Comparison of ENCODE assay signal across 12 mouse cellular contexts in the genomic region with DNA sequence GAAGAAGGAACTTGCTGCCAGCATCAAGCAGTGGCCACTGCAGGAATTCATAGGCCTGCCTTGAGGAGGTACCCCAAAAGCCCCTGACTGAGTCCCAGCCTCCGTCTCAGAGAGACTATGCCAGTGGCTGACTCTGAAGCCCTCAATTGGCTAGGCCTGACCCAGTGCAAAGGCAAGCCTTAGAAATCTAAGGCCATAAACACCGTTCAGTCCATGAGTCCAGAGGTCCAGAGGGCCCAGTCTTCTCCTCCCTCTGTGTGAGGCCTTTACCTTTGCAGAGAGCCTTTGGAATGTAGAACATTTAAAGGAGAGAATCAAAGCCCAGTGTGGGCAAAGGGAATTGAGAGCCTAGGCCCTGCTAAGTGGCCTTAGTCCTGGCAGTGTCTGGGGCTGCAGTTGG.
DNase-seq lines count a peak whose midpoint lies in the region; ATAC-seq lines count a peak whose summit lies in the region.
"Had no signal": no experiment of that assay in that cellular context is flagged by ENCODE, and none has a peak within 500 bp of the region (broad histone marks: within the 10 kb centered on the region; RNA-seq: fewer than 3 reads in every experiment).

No protein-coding gene starts in this region.

- no peaks in the 10 kb centered on the region for H3K36me3 ChIP-seq in embryonic facial prominence, embryonic 12.5 days
- H3K36me3 ChIP-seq in embryonic facial prominence, embryonic 15.5 days: no peaks in the 10 kb centered on the region
- no peaks in the 10 kb centered on the region for H3K36me3 ChIP-seq in limb, embryonic 13.5 days
- H3K36me3 ChIP-seq: forebrain, embryonic 12.5 days; neural tube, embryonic 13.5 days had no signal

- no peak overlapping the region for H3K4me3 ChIP-seq in embryonic facial prominence, embryonic 12.5 days
- no peak overlapping the region for H3K4me3 ChIP-seq in embryonic facial prominence, embryonic 15.5 days (replicated peaks)
- no peak overlapping the region for H3K4me3 ChIP-seq in limb, embryonic 13.5 days
- H3K4me3 ChIP-seq: forebrain, embryonic 12.5 days; neural tube, embryonic 13.5 days had no signal

- no peak overlapping the region for H3K4me2 ChIP-seq in embryonic facial prominence, embryonic 12.5 days (replicated peaks)
- no peak overlapping the region for H3K4me2 ChIP-seq in embryonic facial prominence, embryonic 15.5 days (replicated peaks)
- H3K4me2 ChIP-seq in limb, embryonic 13.5 days (replicated peaks): no peak overlapping the region
- H3K4me2 ChIP-seq: forebrain, embryonic 12.5 days; neural tube, embryonic 13.5 days had no signal

- DNase-seq in kidney, adult 18-20 months: peak; percentile 35
- no peak for DNase-seq in kidney, postnatal 25 days
- no peak for DNase-seq in left cerebral cortex, adult 8-10 months (ENCODE audit: low spot score in 2 of 2)
- no peak for DNase-seq in right cerebral cortex, adult 18-20 months
- no peak for DNase-seq in cerebellum, adult 8-10 months
- DNase-seq: right cerebral cortex, postnatal 14 days; thymus, postnatal 14 days had no signal

- WGBS in embryonic facial prominence, embryonic 12.5 days: 89% methylated on average over 2 of the region's 2 CpGs
- 80% methylated on average over 2 of the region's 2 CpGs for WGBS in embryonic facial prominence, embryonic 15.5 days
- 70% methylated on average over 2 of the region's 2 CpGs for WGBS in limb, embryonic 13.5 days

- no peak for ATAC-seq in embryonic facial prominence, embryonic 12.5 days (ENCODE audit: insufficient number of reproducible peaks, insufficient read depth, low FRiP score, low TSS enrichment)
- no peak for ATAC-seq in embryonic facial prominence, embryonic 15.5 days (ENCODE audit: insufficient number of reproducible peaks, low FRiP score, low TSS enrichment, low read depth)
- no peak for ATAC-seq in limb, embryonic 13.5 days (ENCODE audit: low FRiP score, low read depth)

- H3K4me1 ChIP-seq in embryonic facial prominence, embryonic 12.5 days: peaks cover 45% of the 10 kb centered on the region
- H3K4me1 ChIP-seq in embryonic facial prominence, embryonic 15.5 days: peaks cover 33% of the 10 kb centered on the region
- H3K4me1 ChIP-seq in limb, embryonic 13.5 days: peaks cover 84% of the 10 kb centered on the region

- H3K9me3 ChIP-seq in embryonic facial prominence, embryonic 12.5 days: no peaks in the 10 kb centered on the region
- no peaks in the 10 kb centered on the region for H3K9me3 ChIP-seq in embryonic facial prominence, embryonic 15.5 days (replicated peaks)
- H3K9me3 ChIP-seq in limb, embryonic 13.5 days: no peaks in the 10 kb centered on the region
- H3K9me3 ChIP-seq: forebrain, embryonic 12.5 days; neural tube, embryonic 13.5 days had no signal

- 0 out of 2 replicates have a peak overlapping the region, but pooled peaks have one; percentile 36 for H3K27ac ChIP-seq in embryonic facial prominence, embryonic 12.5 days
- H3K27ac ChIP-seq in embryonic facial prominence, embryonic 15.5 days (replicated peaks): peak overlapping the region; percentile 31
- H3K27ac ChIP-seq in limb, embryonic 13.5 days: peak overlapping the region; percentile 44
- H3K27ac ChIP-seq: forebrain, embryonic 12.5 days; neural tube, embryonic 13.5 days had no signal

- no peaks in the 10 kb centered on the region for H3K27me3 ChIP-seq in embryonic facial prominence, embryonic 12.5 days
- H3K27me3 ChIP-seq in embryonic facial prominence, embryonic 15.5 days: no peaks in the 10 kb centered on the region
- H3K27me3 ChIP-seq in limb, embryonic 13.5 days: peaks cover 6% of the 10 kb centered on the region
- H3K27me3 ChIP-seq: forebrain, embryonic 12.5 days; neural tube, embryonic 13.5 days had no signal

- H3K9ac ChIP-seq in embryonic facial prominence, embryonic 12.5 days: no peak overlapping the region
- no peak overlapping the region for H3K9ac ChIP-seq in embryonic facial prominence, embryonic 15.5 days
- H3K9ac ChIP-seq in limb, embryonic 13.5 days: no peak overlapping the region
- H3K9ac ChIP-seq: forebrain, embryonic 12.5 days; neural tube, embryonic 13.5 days had no signal
